ENCODE assay signal across 8 mouse cellular contexts in genomic region chr5:134552110-134552972, GRCm38 (mm10). TPM values are rescaled to one million over a fixed set of nuclear protein-coding genes. Genes with fewer than 3 reads are reported as not detected.
A peak's percentile ranks its signal among the peaks of the same experiment; 100 is the strongest.
DNase-seq lines count a peak whose midpoint lies in the region; ATAC-seq and TF ChIP-seq lines count a peak whose summit lies in the region.

Clip2 (minus strand) TSS chr5:134552434.

- no peaks in the 10 kb centered on the region for H3K9me3 ChIP-seq in MEL (replicated peaks; ENCODE audit: insufficient read depth, low read length)
- H3K9me3 ChIP-seq in hindbrain, embryonic 10.5 days = 0 out of 2 replicates have a peak, but pooled peaks cover 2% of the 10 kb centered on the region
- H3K9me3 ChIP-seq in lung, postnatal 0 days (ENCODE audit: low read length) = no peaks in the 10 kb centered on the region

- no peak for TF ChIP-seq RAD21 in MEL (IDR thresholded peaks at IDR 0.05; ENCODE audit: low read depth, low read length)

- TF ChIP-seq POLR2A in MEL (IDR thresholded peaks at IDR 0.05; ENCODE audit: control insufficient read depth in 1 of 2, insufficient read depth in 1 of 2, low read depth in 1 of 2, low read length in 2 of 2, poor library complexity in 1 of 2) = peak in 1 of 2 experiments; percentile 24; a peak in 1 of 4 replicates

- ATAC-seq in frontal cortex, adult (ENCODE audit: low TSS enrichment) = peak; percentile 76
- ATAC-seq in lung, postnatal 0 days = peak; percentile 94

- peak within 1 kb of the TSS; percentile 75 to 99 for H3K4me3 ChIP-seq in MEL (ENCODE audit: control insufficient read depth in 1 of 2, insufficient read depth in 1 of 2, low read depth in 2 of 2, low read length in 2 of 2)
- peak within 1 kb of the TSS; percentile 94 for H3K4me3 ChIP-seq in hindbrain, embryonic 10.5 days
- H3K4me3 ChIP-seq in lung, postnatal 0 days (ENCODE audit: low read depth, low read length) = peak within 1 kb of the TSS; percentile 69

- under 1% methylated on average over 61 of the region's 61 CpGs for WGBS in hindbrain, embryonic 10.5 days
- 2% methylated on average over 55 of the region's 61 CpGs for WGBS in lung, postnatal 0 days

- peaks cover 0 to 10% of the 10 kb centered on the region in 2 experiments; a peak in 3 of 4 replicates for H3K4me1 ChIP-seq in MEL (ENCODE audit: control insufficient read depth in 1 of 2, insufficient read depth in 2 of 2, low read length in 2 of 2)
- H3K4me1 ChIP-seq in hindbrain, embryonic 10.5 days (replicated peaks) = peaks cover 61% of the 10 kb centered on the region
- H3K4me1 ChIP-seq in lung, postnatal 0 days (ENCODE audit: insufficient read depth, low read depth, low read length) = peaks cover 23% of the 10 kb centered on the region; the same call in 1 of the 2 replicates

- peak; percentile 93 for DNase-seq in MEL (ENCODE audit: low read depth, low spot score)
- DNase-seq in cerebellum, adult 9-10 months = peak; percentile 98
- peak; percentile 93 for DNase-seq in hindbrain, embryonic 10.5 days (ENCODE audit: low spot score)
- DNase-seq in layer of hippocampus, adult 9-11 months = peak; percentile 98
- DNase-seq in lung, postnatal 0 days (ENCODE audit: low spot score) = peak; percentile 99
- DNase-seq in ovary, postnatal 14 days (ENCODE audit: low spot score) = peak; percentile 100
- peak; percentile 91 for DNase-seq in thymus, postnatal 14 days

- H3K36me3 ChIP-seq in MEL (ENCODE audit: control insufficient read depth in 1 of 2, insufficient read depth in 2 of 2, low read length in 2 of 2) = peaks cover 0 to 4% of the 10 kb centered on the region in 2 experiments; a peak in 1 of 4 replicates
- H3K36me3 ChIP-seq in hindbrain, embryonic 10.5 days = peaks cover 10% of the 10 kb centered on the region
- no peaks in the 10 kb centered on the region for H3K36me3 ChIP-seq in lung, postnatal 0 days (ENCODE audit: insufficient read depth, low read length)

- H3K27me3 ChIP-seq in MEL (ENCODE audit: control insufficient read depth in 1 of 2, insufficient read depth in 2 of 2, low read length in 2 of 2) = no peaks in the 10 kb centered on the region
- 0 out of 2 replicates have a peak, but pooled peaks cover 3% of the 10 kb centered on the region for H3K27me3 ChIP-seq in hindbrain, embryonic 10.5 days (ENCODE audit: insufficient read depth, poor library complexity, severe bottlenecking)
- no peaks in the 10 kb centered on the region for H3K27me3 ChIP-seq in lung, postnatal 0 days (replicated peaks; ENCODE audit: insufficient read depth, low read length)

- TF ChIP-seq EP300 in MEL (IDR thresholded peaks at IDR 0.05; ENCODE audit: low read depth in 1 of 2, low read length in 2 of 2) = no peak
- TF ChIP-seq EP300 in lung, postnatal 0 days (IDR thresholded peaks at IDR 0.05) = no peak

- TF ChIP-seq CTCF in MEL (IDR thresholded peaks at IDR 0.05 in 2 of 3, conservative IDR thresholded peaks at IDR 0.05 in 1 of 3; ENCODE audit: control insufficient read depth in 1 of 3, insufficient read depth in 1 of 3, low read depth in 2 of 3, low read length in 3 of 3, poor library complexity in 1 of 3, severe bottlenecking in 1 of 3) = peak in 1 of 3 experiments; percentile 9; a peak in 1 of 6 replicates
- peak; percentile 49 for TF ChIP-seq CTCF in lung, postnatal 0 days (IDR thresholded peaks at IDR 0.05)

- H3K79me2 ChIP-seq in MEL (ENCODE audit: control insufficient read depth, insufficient read depth, low read length, poor library complexity) = peaks cover 1% of the 10 kb centered on the region; the same call in 1 of the 2 replicates

- H3K9ac ChIP-seq in MEL (ENCODE audit: control insufficient read depth, low read depth, low read length, poor library complexity, severe bottlenecking) = peak within 1 kb of the TSS; percentile 81
- peak within 1 kb of the TSS; percentile 76 for H3K9ac ChIP-seq in lung, postnatal 0 days (replicated peaks; ENCODE audit: low read depth)

- H3K27ac ChIP-seq in MEL (ENCODE audit: control insufficient read depth, low read depth, low read length) = peak within 1 kb of the TSS; percentile 19; the same call in 1 of the 2 replicates
- H3K27ac ChIP-seq in hindbrain, embryonic 10.5 days = peak within 1 kb of the TSS; percentile 97
- H3K27ac ChIP-seq in lung, postnatal 0 days (ENCODE audit: low read length) = peak within 1 kb of the TSS; percentile 87

- H3K4me2 ChIP-seq in lung, postnatal 0 days (replicated peaks; ENCODE audit: low read depth, low read length) = peak within 1 kb of the TSS; percentile 86

TF ChIP-seq in MEL, 35 proteins besides CTCF, POLR2A, EP300 and RAD21:
- TF ChIP-seq BHLHE40 (IDR thresholded peaks at IDR 0.05; ENCODE audit: borderline replicate concordance, low read depth, low read length) (no peak), MAX (IDR thresholded peaks at IDR 0.05; ENCODE audit: low read length) (no peak), SMC3 (IDR thresholded peaks at IDR 0.05; ENCODE audit: low read depth, low read length) (no peak), MXI1 (IDR thresholded peaks at IDR 0.05; ENCODE audit: low read depth, low read length) (0 out of 2 replicates have a peak, but pooled peaks have one; percentile 54), TAL1 (IDR thresholded peaks at IDR 0.05; ENCODE audit: low read length) (no peak), E2F4 (IDR thresholded peaks at IDR 0.05; ENCODE audit: borderline replicate concordance, low read depth, low read length) (no peak), USF1 (IDR thresholded peaks at IDR 0.05; ENCODE audit: low read depth, low read length) (no peak), TBP (IDR thresholded peaks at IDR 0.05; ENCODE audit: low read depth, low read length) (no peak), MAFK (IDR thresholded peaks at IDR 0.05; ENCODE audit: borderline replicate concordance, low read depth, low read length) (no peak), POLR2AphosphoS2 (IDR thresholded peaks at IDR 0.05; ENCODE audit: low read length) (no peak), ZKSCAN1 (IDR thresholded peaks at IDR 0.05; ENCODE audit: low read depth, low read length) (no peak), ZNF384 (IDR thresholded peaks at IDR 0.05; ENCODE audit: low read depth, low read length) (no peak), RCOR1 (IDR thresholded peaks at IDR 0.05; ENCODE audit: low read depth, low read length) (no peak), UBTF (IDR thresholded peaks at IDR 0.05; ENCODE audit: borderline replicate concordance, insufficient read depth, low read depth, low read length) (peak; percentile 96), JUND (IDR thresholded peaks at IDR 0.05; ENCODE audit: low read depth, low read length) (no peak), MYC (IDR thresholded peaks at IDR 0.05; ENCODE audit: low read depth, low read length) (no peak), NELFE (IDR thresholded peaks at IDR 0.05; ENCODE audit: low read depth, low read length) (no peak; the same call in 1 of the 2 replicates), NRF1 (IDR thresholded peaks at IDR 0.05; ENCODE audit: insufficient read depth, low read depth, low read length, poor library complexity, severe bottlenecking) (no peak; the same call in 1 of the 2 replicates), USF2 (IDR thresholded peaks at IDR 0.05; ENCODE audit: borderline replicate concordance in 1 of 2, insufficient read depth in 1 of 2, low read depth in 1 of 2, low read length in 2 of 2) (no peak), ZMIZ1 (IDR thresholded peaks at IDR 0.05; ENCODE audit: low read depth, low read length) (no peak), ZC3H11A (IDR thresholded peaks at IDR 0.05; ENCODE audit: low read depth, low read length) (no peak), CHD1 (IDR thresholded peaks at IDR 0.05; ENCODE audit: low read depth, low read length) (no peak), HCFC1 (IDR thresholded peaks at IDR 0.05; ENCODE audit: low read depth, low read length) (peak; percentile 65), MEF2A (IDR thresholded peaks at IDR 0.05; ENCODE audit: extremely low read depth, insufficient replicate concordance, low read depth, low read length, poor library complexity, severe bottlenecking) (no peak), KAT2A (conservative IDR thresholded peaks at IDR 0.05; ENCODE audit: low read depth, low read length) (peak; percentile 43), MAZ (IDR thresholded peaks at IDR 0.05; ENCODE audit: low read depth, low read length) (peak; percentile 72), CHD2 (IDR thresholded peaks at IDR 0.05; ENCODE audit: low read length) (no peak), MYB (IDR thresholded peaks at IDR 0.05; ENCODE audit: low read depth, low read length) (no peak), ELF1 (IDR thresholded peaks at IDR 0.05; ENCODE audit: low read depth, low read length) (0 out of 2 replicates have a peak, but pooled peaks have one; percentile 33), GABPA (IDR thresholded peaks at IDR 0.05; ENCODE audit: low read depth, low read length) (0 out of 2 replicates have a peak, but pooled peaks have one; percentile 18), GATA1 (IDR thresholded peaks at IDR 0.05; ENCODE audit: low read depth, low read length) (no peak), TCF12 (IDR thresholded peaks at IDR 0.05; ENCODE audit: low read depth, low read length) (peak; percentile 19; the same call in 1 of the 2 replicates), POLR2AphosphoS5 (IDR thresholded peaks at IDR 0.05; ENCODE audit: borderline replicate concordance, low read depth, low read length) (no peak), ETS1 (IDR thresholded peaks at IDR 0.05; ENCODE audit: low read depth, low read length) (peak; percentile 41; the same call in 1 of the 2 replicates), SIN3A (IDR thresholded peaks at IDR 0.05; ENCODE audit: low read length) (peak; percentile 84)
TF ChIP-seq in MEL: peak in this region for 10.

RNA-seq across cellular contexts. Expression of gene Clip2, which starts in this region (rescaled TPM):
- 3.5 and 4.4 TPM in 2 replicates for total RNA-seq in MEL (2012; rRNA removed)
- polyA plus RNA-seq in MEL (2012; ENCODE audit: insufficient read depth in 1 of 2, insufficient read length in 2 of 2, low read depth in 1 of 2, low replicate concordance in 2 of 2, missing spikeins in 1 of 2) = 1 to 10 TPM in 1 of 2 experiments, not detected in 1; 7.4 TPM
- polyA plus RNA-seq in hindbrain, embryonic 10.5 days (2016; fragmentation: Nextera tagmentation; extraction: Ambion mirVana) = 6.0 and 8.1 TPM in 2 replicates
- polyA plus RNA-seq in lung, postnatal 0 days (2015; fragmentation: Nextera tagmentation; extraction: Ambion mirVana) = 3.0 and 4.1 TPM in 2 replicates

Comparison
In these comparisons a context has a peak if more than half of its experiments do, and no peak if none do; other contexts are left out.
1. Peak in every context shown above with its lines: DNase-seq, ATAC-seq, H3K4me3 ChIP-seq and H3K27ac ChIP-seq.
2. H3K27ac ChIP-seq: peak in every context shown above with its lines; median percentile 97 in hindbrain, embryonic 10.5 days; 87 in lung, postnatal 0 days; 19 in MEL.